Mouse (Mus musculus) kidney, adult 2 months (tissue): ENCODE data around the gene Rab15.

Experiments used
- CTCF ChIP-seq: fragments of 200-500 bp; conservative IDR thresholded peaks from 2 replicates; pipeline ENCODE4 v1.5.1; 2011; ENCODE audit warnings: low read depth, mild to moderate bottlenecking, control low read depth, low read length, moderate library complexity, mixed read lengths; ENCODE audit not compliant: insufficient read depth, insufficient read length
- POLR2A ChIP-seq: fragments of 200-500 bp; IDR thresholded peaks from one replicate; pipeline ENCODE4 v1.6.1; 2011; ENCODE audit warnings: low read depth, low read length, control low read depth

DNA sequence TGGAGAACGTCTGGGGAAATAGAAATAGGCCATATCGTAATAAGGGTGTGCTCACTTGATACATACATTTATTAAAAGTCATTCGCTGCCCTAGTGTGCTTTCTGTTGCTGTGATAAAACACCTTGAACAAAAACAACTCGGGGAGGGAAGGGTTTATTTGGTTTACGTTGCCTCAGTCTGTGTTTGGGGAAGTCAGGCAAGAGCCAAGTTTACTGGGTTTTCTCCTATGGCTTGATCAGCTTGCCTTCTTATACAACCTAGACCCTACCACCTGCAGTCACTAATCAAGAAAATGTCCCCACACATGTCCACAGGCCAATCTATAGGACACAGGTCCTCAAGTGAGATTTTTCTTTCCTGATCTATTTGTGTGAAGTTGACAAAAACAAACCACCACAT, 51.2 kb downstream of the Rab15 start:
- no peak for TF ChIP-seq CTCF
- no peak for TF ChIP-seq POLR2A
